ENCODE assay signal across 18 mouse cellular contexts in the genomic region with DNA sequence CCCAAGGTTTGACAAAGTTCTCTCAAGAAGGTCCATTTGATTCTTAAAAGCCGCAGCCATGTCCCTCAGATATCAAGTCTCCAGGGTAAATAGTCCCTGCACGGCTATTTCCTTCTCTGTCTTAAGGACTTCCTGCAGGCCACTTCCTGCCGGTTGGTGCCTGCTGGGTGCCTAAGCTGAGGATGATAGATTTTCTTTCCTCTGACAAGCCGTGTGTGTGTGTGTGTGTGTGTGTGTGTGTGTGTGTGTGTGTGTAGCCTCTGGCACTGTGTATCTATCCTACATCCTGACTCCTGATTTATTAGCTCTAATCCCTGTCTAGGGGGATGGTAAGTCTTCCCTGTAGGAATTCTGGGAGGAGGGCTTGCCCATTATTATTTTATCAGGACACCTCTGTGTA. TPM values are rescaled to one million over a fixed set of nuclear protein-coding genes. Genes with fewer than 3 reads are reported as not detected.
DNase-seq lines count a peak whose midpoint lies in the region; ATAC-seq lines count a peak whose summit lies in the region.
"Had no signal": no experiment of that assay in that cellular context is flagged by ENCODE, and none has a peak within 500 bp of the region (broad histone marks: within the 10 kb centered on the region; RNA-seq: fewer than 3 reads in every experiment).

No protein-coding gene starts in this region.

- no peak overlapping the region for H3K9ac ChIP-seq in forebrain, embryonic 14.5 days (ENCODE audit: low read length)
- no peak overlapping the region for H3K9ac ChIP-seq in midbrain, embryonic 13.5 days (replicated peaks)
- H3K9ac ChIP-seq in midbrain, embryonic 15.5 days: no peak overlapping the region
- H3K9ac ChIP-seq: heart, embryonic 12.5 days; liver, embryonic 15.5 days; midbrain, embryonic 12.5 days had no signal

- no peaks in the 10 kb centered on the region for H3K36me3 ChIP-seq in forebrain, embryonic 10.5 days (replicated peaks)
- H3K36me3 ChIP-seq in forebrain, embryonic 14.5 days (ENCODE audit: control insufficient read depth, insufficient read depth, low read length): no peaks in the 10 kb centered on the region
- H3K36me3 ChIP-seq in midbrain, embryonic 13.5 days: no peaks in the 10 kb centered on the region
- no peaks in the 10 kb centered on the region for H3K36me3 ChIP-seq in midbrain, embryonic 15.5 days (replicated peaks)
- H3K36me3 ChIP-seq in limb, embryonic 10.5 days: no peaks in the 10 kb centered on the region
- H3K36me3 ChIP-seq: heart, embryonic 12.5 days; liver, embryonic 15.5 days; midbrain, embryonic 12.5 days had no signal

- no peaks in the 10 kb centered on the region for H3K9me3 ChIP-seq in forebrain, embryonic 10.5 days
- H3K9me3 ChIP-seq in forebrain, embryonic 14.5 days (replicated peaks; ENCODE audit: control insufficient read depth, low read length): no peaks in the 10 kb centered on the region
- no peaks in the 10 kb centered on the region for H3K9me3 ChIP-seq in midbrain, embryonic 13.5 days
- no peaks in the 10 kb centered on the region for H3K9me3 ChIP-seq in midbrain, embryonic 15.5 days
- H3K9me3 ChIP-seq in limb, embryonic 10.5 days (replicated peaks): no peaks in the 10 kb centered on the region
- H3K9me3 ChIP-seq: heart, embryonic 12.5 days; liver, embryonic 15.5 days; midbrain, embryonic 12.5 days had no signal

- no peak for ATAC-seq in forebrain, embryonic 14.5 days
- ATAC-seq in midbrain, embryonic 13.5 days: no peak
- ATAC-seq in midbrain, embryonic 15.5 days (replicated peaks): no peak
- ATAC-seq: Patski had no signal

- 0 out of 2 replicates have a peak overlapping the region, but pooled peaks have one; percentile 35 for H3K27ac ChIP-seq in forebrain, embryonic 10.5 days
- H3K27ac ChIP-seq in forebrain, embryonic 14.5 days (ENCODE audit: low read depth, low read length): no peak overlapping the region
- H3K27ac ChIP-seq in midbrain, embryonic 13.5 days: peak overlapping the region; percentile 30; the same call in 1 of the 2 replicates
- no peak overlapping the region for H3K27ac ChIP-seq in midbrain, embryonic 15.5 days
- peak overlapping the region; percentile 42; the same call in 1 of the 2 replicates for H3K27ac ChIP-seq in limb, embryonic 10.5 days
- H3K27ac ChIP-seq: liver, embryonic 15.5 days; midbrain, embryonic 12.5 days had no signal

- H3K4me3 ChIP-seq in forebrain, embryonic 10.5 days: no peak overlapping the region
- no peak overlapping the region for H3K4me3 ChIP-seq in forebrain, embryonic 14.5 days (ENCODE audit: low read depth, low read length)
- H3K4me3 ChIP-seq in midbrain, embryonic 13.5 days (replicated peaks): no peak overlapping the region
- H3K4me3 ChIP-seq in midbrain, embryonic 15.5 days: no peak overlapping the region
- no peak overlapping the region for H3K4me3 ChIP-seq in limb, embryonic 10.5 days
- H3K4me3 ChIP-seq: heart, embryonic 12.5 days; liver, embryonic 15.5 days; midbrain, embryonic 12.5 days had no signal

- no peak overlapping the region for H3K4me2 ChIP-seq in forebrain, embryonic 14.5 days (ENCODE audit: low read length)
- H3K4me2 ChIP-seq in midbrain, embryonic 13.5 days (replicated peaks): no peak overlapping the region
- H3K4me2 ChIP-seq in midbrain, embryonic 15.5 days: no peak overlapping the region
- H3K4me2 ChIP-seq: heart, embryonic 12.5 days; liver, embryonic 15.5 days; midbrain, embryonic 12.5 days had no signal

- DNase-seq in forebrain, embryonic 10.5 days (ENCODE audit: extremely low spot score, low spot score): no peak
- no peak for DNase-seq in forebrain, embryonic 14.5 days (ENCODE audit: low spot score)
- no peak for DNase-seq in limb, embryonic 10.5 days (ENCODE audit: low spot score)
- no peak for DNase-seq in right cerebral cortex, postnatal 4 days
- DNase-seq in layer of hippocampus, postnatal 25 days (ENCODE audit: extremely low spot score in 1 of 2, low spot score in 1 of 2): no peak
- DNase-seq in urinary bladder, postnatal 4 days (ENCODE audit: low spot score in 2 of 2): no peak
- DNase-seq: gastrocnemius, postnatal 36 days; layer of hippocampus, postnatal 36 days had no signal

- H3K4me1 ChIP-seq in forebrain, embryonic 10.5 days: peaks cover 11% of the 10 kb centered on the region
- H3K4me1 ChIP-seq in forebrain, embryonic 14.5 days (ENCODE audit: control insufficient read depth, insufficient read depth, low read length): no peaks in the 10 kb centered on the region
- H3K4me1 ChIP-seq in midbrain, embryonic 13.5 days (replicated peaks): 0 out of 2 replicates have a peak, but pooled peaks cover 7% of the 10 kb centered on the region
- no peaks in the 10 kb centered on the region for H3K4me1 ChIP-seq in midbrain, embryonic 15.5 days
- H3K4me1 ChIP-seq in limb, embryonic 10.5 days: peaks cover 24% of the 10 kb centered on the region
- H3K4me1 ChIP-seq: midbrain, embryonic 12.5 days had no signal

- 76% methylated on average over 4 of the region's 4 CpGs for WGBS in forebrain, embryonic 10.5 days
- 82% methylated on average over 3 of the region's 4 CpGs for WGBS in forebrain, embryonic 14.5 days
- 61% methylated on average over 3 of the region's 4 CpGs for WGBS in midbrain, embryonic 13.5 days
- 58% methylated on average over 4 of the region's 4 CpGs for WGBS in midbrain, embryonic 15.5 days
- WGBS in limb, embryonic 10.5 days: 54% methylated on average over 4 of the region's 4 CpGs

- no peaks in the 10 kb centered on the region for H3K27me3 ChIP-seq in forebrain, embryonic 10.5 days (ENCODE audit: poor library complexity, severe bottlenecking)
- H3K27me3 ChIP-seq in forebrain, embryonic 14.5 days (replicated peaks; ENCODE audit: control insufficient read depth, insufficient read depth, low read length): no peaks in the 10 kb centered on the region
- H3K27me3 ChIP-seq in midbrain, embryonic 13.5 days: no peaks in the 10 kb centered on the region
- no peaks in the 10 kb centered on the region for H3K27me3 ChIP-seq in midbrain, embryonic 15.5 days (replicated peaks)
- 0 out of 2 replicates have a peak, but pooled peaks cover 3% of the 10 kb centered on the region for H3K27me3 ChIP-seq in limb, embryonic 10.5 days (ENCODE audit: low read depth, poor library complexity, severe bottlenecking)
- H3K27me3 ChIP-seq: heart, embryonic 12.5 days; liver, embryonic 15.5 days; midbrain, embryonic 12.5 days had no signal

RNA-seq across cellular contexts. Expression of gene Habp2, which starts 22.8 kb away (rescaled TPM):
- not detected in 2 replicates for polyA plus RNA-seq in forebrain, embryonic 10.5 days (2016; fragmentation: Nextera tagmentation; extraction: Ambion mirVana)
- polyA plus RNA-seq in forebrain, embryonic 14.5 days (2014; fragmentation: Nextera tagmentation; extraction: Ambion mirVana): 0.06 and 0.16 TPM in 2 replicates
- 0.09 and 0.19 TPM in 2 replicates for polyA plus RNA-seq in midbrain, embryonic 13.5 days (2015; fragmentation: Nextera tagmentation; extraction: Ambion mirVana)
- 0.10 and 0.20 TPM in 2 replicates for polyA plus RNA-seq in midbrain, embryonic 15.5 days (2015; fragmentation: Nextera tagmentation; extraction: Ambion mirVana)
- 0.46 TPM in 1 of 2 replicates, not detected in the other for polyA plus RNA-seq in limb, embryonic 10.5 days (2016; fragmentation: Nextera tagmentation; extraction: Ambion mirVana)
- not detected for total RNA-seq in layer of hippocampus, postnatal 25 days (2021)
- total RNA-seq: gastrocnemius, postnatal 36 days; hematopoietic stem cell, adult 5-6 weeks; layer of hippocampus, postnatal 36 days; left cerebral cortex, postnatal 4 days had no signal
- polyA plus RNA-seq: cortical plate, adult 2 months; forebrain, embryonic 11.5 days; midbrain, embryonic 12.5 days had no signal

Comparison
In these comparisons a context has a peak if more than half of its experiments do, and no peak if none do; other contexts are left out.
1. H3K27ac ChIP-seq: peak in forebrain, embryonic 10.5 days (single experiment), midbrain, embryonic 13.5 days (single experiment) and limb, embryonic 10.5 days (single experiment); none in forebrain, embryonic 14.5 days (single experiment) and midbrain, embryonic 15.5 days (single experiment).